9 mouse cellular contexts compared by ENCODE assay signal in genomic region chr8:84657203-84657602, GRCm38 (mm10). TPM values are rescaled to one million over a fixed set of nuclear protein-coding genes. Genes with fewer than 3 reads are reported as not detected.
DNase-seq lines count a peak whose midpoint lies in the region; ATAC-seq and TF ChIP-seq lines count a peak whose summit lies in the region.
"Had no signal": no experiment of that assay in that cellular context is flagged by ENCODE, and none has a peak within 500 bp of the region (broad histone marks: within the 10 kb centered on the region; RNA-seq: fewer than 3 reads in every experiment).

No protein-coding gene starts in this region.

- no peaks in the 10 kb centered on the region for H3K9me3 ChIP-seq in lung, embryonic 14.5 days (ENCODE audit: low read depth, low read length)
- H3K9me3 ChIP-seq in embryonic facial prominence, embryonic 13.5 days = no peaks in the 10 kb centered on the region
- H3K9me3 ChIP-seq in hindbrain, postnatal 0 days (ENCODE audit: low read length) = no peaks in the 10 kb centered on the region
- H3K9me3 ChIP-seq in neural tube, embryonic 12.5 days = no peaks in the 10 kb centered on the region

- ATAC-seq in lung, embryonic 14.5 days (ENCODE audit: insufficient read depth) = no peak
- no peak for ATAC-seq in embryonic facial prominence, embryonic 13.5 days (ENCODE audit: insufficient number of reproducible peaks, insufficient read depth, low FRiP score, low TSS enrichment, low read depth)
- no peak for ATAC-seq in hindbrain, postnatal 0 days
- ATAC-seq in neural tube, embryonic 12.5 days (ENCODE audit: low FRiP score, low read depth) = no peak

- DNase-seq in lung, embryonic 14.5 days = no peak
- no peak for DNase-seq in lung, adult 2 months
- DNase-seq in hindbrain, postnatal 0 days (ENCODE audit: low spot score) = no peak
- no peak for DNase-seq in cerebellum, postnatal 4 days (ENCODE audit: low spot score in 2 of 2)
- DNase-seq in testis, postnatal 14 days (ENCODE audit: low spot score) = no peak
- DNase-seq in spleen, adult 12 weeks (ENCODE audit: low spot score) = no peak
- DNase-seq: right cerebral cortex, adult 18-20 months had no signal

- no peaks in the 10 kb centered on the region for H3K36me3 ChIP-seq in lung, embryonic 14.5 days (ENCODE audit: insufficient read depth)
- no peaks in the 10 kb centered on the region for H3K36me3 ChIP-seq in embryonic facial prominence, embryonic 13.5 days
- no peaks in the 10 kb centered on the region for H3K36me3 ChIP-seq in hindbrain, postnatal 0 days (ENCODE audit: insufficient read depth, low read length)
- no peaks in the 10 kb centered on the region for H3K36me3 ChIP-seq in neural tube, embryonic 12.5 days

- H3K27ac ChIP-seq in lung, embryonic 14.5 days (ENCODE audit: low read depth) = peak overlapping the region; percentile 99
- peak overlapping the region; percentile 99 for H3K27ac ChIP-seq in embryonic facial prominence, embryonic 13.5 days
- peak overlapping the region; percentile 76; the same call in 1 of the 2 replicates for H3K27ac ChIP-seq in hindbrain, postnatal 0 days
- no peak overlapping the region; the same call in 1 of the 2 replicates for H3K27ac ChIP-seq in neural tube, embryonic 12.5 days

- TF ChIP-seq POLR2A in lung, adult 2 months (IDR thresholded peaks at IDR 0.05; ENCODE audit: borderline replicate concordance, extremely low read depth, low read depth, low read length) = no peak

- peak overlapping the region; percentile 39 for H3K4me3 ChIP-seq in lung, embryonic 14.5 days (ENCODE audit: low read depth, low read length)
- no peak overlapping the region for H3K4me3 ChIP-seq in lung, adult 2 months (replicated peaks; ENCODE audit: extremely low read depth, low read depth, low read length)
- peak overlapping the region; percentile 44 for H3K4me3 ChIP-seq in embryonic facial prominence, embryonic 13.5 days
- H3K4me3 ChIP-seq in hindbrain, postnatal 0 days (ENCODE audit: low read length) = no peak overlapping the region
- peak overlapping the region; percentile 29; the same call in 1 of the 2 replicates for H3K4me3 ChIP-seq in neural tube, embryonic 12.5 days

- peak overlapping the region; percentile 71; the same call in 1 of the 2 replicates for H3K9ac ChIP-seq in lung, embryonic 14.5 days
- peak overlapping the region; percentile 75 for H3K9ac ChIP-seq in embryonic facial prominence, embryonic 13.5 days
- H3K9ac ChIP-seq in hindbrain, postnatal 0 days (replicated peaks; ENCODE audit: low read length) = no peak overlapping the region
- no peak overlapping the region for H3K9ac ChIP-seq in neural tube, embryonic 12.5 days

- no peak for TF ChIP-seq CTCF in lung, embryonic 14.5 days (IDR thresholded peaks at IDR 0.05; ENCODE audit: low read depth)
- TF ChIP-seq CTCF in lung, adult 2 months (IDR thresholded peaks at IDR 0.05; ENCODE audit: insufficient read depth, low read length) = no peak
- TF ChIP-seq CTCF in hindbrain, postnatal 0 days (IDR thresholded peaks at IDR 0.05; ENCODE audit: low read depth) = no peak

- H3K27me3 ChIP-seq in lung, embryonic 14.5 days (ENCODE audit: insufficient read depth, low read length) = no peaks in the 10 kb centered on the region
- H3K27me3 ChIP-seq in embryonic facial prominence, embryonic 13.5 days = no peaks in the 10 kb centered on the region
- H3K27me3 ChIP-seq in hindbrain, postnatal 0 days (ENCODE audit: insufficient read depth, low read length) = no peaks in the 10 kb centered on the region
- H3K27me3 ChIP-seq in neural tube, embryonic 12.5 days (replicated peaks) = no peaks in the 10 kb centered on the region

- peaks cover 32% of the 10 kb centered on the region for H3K4me1 ChIP-seq in lung, embryonic 14.5 days (ENCODE audit: insufficient read depth)
- peaks cover 9% of the 10 kb centered on the region for H3K4me1 ChIP-seq in lung, adult 2 months (ENCODE audit: control insufficient read depth, insufficient read depth, low read length)
- H3K4me1 ChIP-seq in embryonic facial prominence, embryonic 13.5 days = peaks cover 61% of the 10 kb centered on the region
- H3K4me1 ChIP-seq in hindbrain, postnatal 0 days (ENCODE audit: insufficient read depth, low read length) = peaks cover 6% of the 10 kb centered on the region; the same call in 1 of the 2 replicates
- peaks cover 45% of the 10 kb centered on the region for H3K4me1 ChIP-seq in neural tube, embryonic 12.5 days

- H3K4me2 ChIP-seq in lung, embryonic 14.5 days = peak overlapping the region; percentile 91
- H3K4me2 ChIP-seq in embryonic facial prominence, embryonic 13.5 days = peak overlapping the region; percentile 85
- H3K4me2 ChIP-seq in hindbrain, postnatal 0 days (ENCODE audit: low read depth, low read length) = peak overlapping the region; percentile 53; the same call in 1 of the 2 replicates
- peak overlapping the region; percentile 56 for H3K4me2 ChIP-seq in neural tube, embryonic 12.5 days (replicated peaks)

RNA-seq across cellular contexts. Expression of gene Ier2, which starts 5.4 kb away (rescaled TPM):
- 81.7 and 83.8 TPM in 2 replicates for polyA plus RNA-seq in lung, embryonic 14.5 days (2014; fragmentation: Nextera tagmentation; extraction: Ambion mirVana)
- polyA plus RNA-seq in lung, adult 2 months (2012; rRNA removed) = 34.6 and 47.1 TPM in 2 replicates
- polyA plus RNA-seq in embryonic facial prominence, embryonic 13.5 days (2015; fragmentation: Nextera tagmentation; extraction: Ambion mirVana) = 64.3 and 67.6 TPM in 2 replicates
- 12.5 and 13.3 TPM in 2 replicates for total RNA-seq in hindbrain, postnatal 0 days (2014; rRNA removed)
- polyA plus RNA-seq in hindbrain, postnatal 0 days (2015; fragmentation: Nextera tagmentation; extraction: Ambion mirVana) = 20.9 TPM in 2 replicates
- 72.4 and 72.8 TPM in 2 replicates for polyA plus RNA-seq in neural tube, embryonic 12.5 days (2016; fragmentation: Nextera tagmentation; extraction: Ambion mirVana)

RNA-seq across cellular contexts. Expression of gene Trmt1, which starts 28.9 kb away (rescaled TPM):
- 66.1 and 68.6 TPM in 2 replicates for polyA plus RNA-seq in lung, embryonic 14.5 days (2014; fragmentation: Nextera tagmentation; extraction: Ambion mirVana)
- polyA plus RNA-seq in lung, adult 2 months (2012; rRNA removed) = 87.5 and 99.1 TPM in 2 replicates
- polyA plus RNA-seq in embryonic facial prominence, embryonic 13.5 days (2015; fragmentation: Nextera tagmentation; extraction: Ambion mirVana) = 71.3 and 78.6 TPM in 2 replicates
- 69.5 and 93.3 TPM in 2 replicates for total RNA-seq in hindbrain, postnatal 0 days (2014; rRNA removed)
- 71.2 and 79.2 TPM in 2 replicates for polyA plus RNA-seq in hindbrain, postnatal 0 days (2015; fragmentation: Nextera tagmentation; extraction: Ambion mirVana)
- polyA plus RNA-seq in neural tube, embryonic 12.5 days (2016; fragmentation: Nextera tagmentation; extraction: Ambion mirVana) = 58.5 and 59.1 TPM in 2 replicates

RNA-seq across cellular contexts. Expression of gene Nacc1, which starts 30.5 kb away (rescaled TPM):
- 29.8 and 33.8 TPM in 2 replicates for polyA plus RNA-seq in lung, embryonic 14.5 days (2014; fragmentation: Nextera tagmentation; extraction: Ambion mirVana)
- 72.5 and 81.8 TPM in 2 replicates for polyA plus RNA-seq in lung, adult 2 months (2012; rRNA removed)
- polyA plus RNA-seq in embryonic facial prominence, embryonic 13.5 days (2015; fragmentation: Nextera tagmentation; extraction: Ambion mirVana) = 16.3 and 16.6 TPM in 2 replicates
- total RNA-seq in hindbrain, postnatal 0 days (2014; rRNA removed) = 110 and 129 TPM in 2 replicates
- polyA plus RNA-seq in hindbrain, postnatal 0 days (2015; fragmentation: Nextera tagmentation; extraction: Ambion mirVana) = 13.8 and 14.9 TPM in 2 replicates
- 17.2 and 19.2 TPM in 2 replicates for polyA plus RNA-seq in neural tube, embryonic 12.5 days (2016; fragmentation: Nextera tagmentation; extraction: Ambion mirVana)

RNA-seq across cellular contexts. Expression of gene Lyl1, which starts 44.1 kb away (rescaled TPM):
- 12.0 and 12.5 TPM in 2 replicates for polyA plus RNA-seq in lung, embryonic 14.5 days (2014; fragmentation: Nextera tagmentation; extraction: Ambion mirVana)
- 20.2 and 21.9 TPM in 2 replicates for polyA plus RNA-seq in lung, adult 2 months (2012; rRNA removed)
- 4.8 and 4.9 TPM in 2 replicates for polyA plus RNA-seq in embryonic facial prominence, embryonic 13.5 days (2015; fragmentation: Nextera tagmentation; extraction: Ambion mirVana)
- 1.7 and 7.8 TPM in 2 replicates for total RNA-seq in hindbrain, postnatal 0 days (2014; rRNA removed)
- polyA plus RNA-seq in hindbrain, postnatal 0 days (2015; fragmentation: Nextera tagmentation; extraction: Ambion mirVana) = 2.0 and 2.3 TPM in 2 replicates
- polyA plus RNA-seq in neural tube, embryonic 12.5 days (2016; fragmentation: Nextera tagmentation; extraction: Ambion mirVana) = 4.4 and 4.5 TPM in 2 replicates

Comparison
In these comparisons a context has a peak if more than half of its experiments do, and no peak if none do; other contexts are left out.
1. H3K4me3 ChIP-seq: peak in lung, embryonic 14.5 days (single experiment), embryonic facial prominence, embryonic 13.5 days (single experiment) and neural tube, embryonic 12.5 days (single experiment); none in lung, adult 2 months (single experiment) and hindbrain, postnatal 0 days (single experiment).
2. H3K9ac ChIP-seq: peak in lung, embryonic 14.5 days (single experiment) and embryonic facial prominence, embryonic 13.5 days (single experiment); none in hindbrain, postnatal 0 days (single experiment) and neural tube, embryonic 12.5 days (single experiment).
3. Peak in every context shown above with its lines, with median percentiles within 50 percentile points of each other: H3K4me2 ChIP-seq.